Mouse (Mus musculus) fat pad, adult 2 months (tissue): Measurements from ENCODE around the gene Cldn14.

ENCODE experiments used
- DNase-seq: peaks from one replicate; pipeline ENCODE4 v3.0.0-alpha.2; 2011; ENCODE audit warnings: low read depth, low spot score; ENCODE audit errors: extremely low read depth

The Cldn14 gene

GRCm38 (mm10) chr16:93913881-93914576 is 94.6 kb downstream of the Cldn14 start:
- peak; percentile 78 for DNase-seq

- no peak for DNase-seq
Observed at GRCm38 (mm10) chr16:93912808-93913207, 95.8 kb downstream of the Cldn14 start.

DNA sequence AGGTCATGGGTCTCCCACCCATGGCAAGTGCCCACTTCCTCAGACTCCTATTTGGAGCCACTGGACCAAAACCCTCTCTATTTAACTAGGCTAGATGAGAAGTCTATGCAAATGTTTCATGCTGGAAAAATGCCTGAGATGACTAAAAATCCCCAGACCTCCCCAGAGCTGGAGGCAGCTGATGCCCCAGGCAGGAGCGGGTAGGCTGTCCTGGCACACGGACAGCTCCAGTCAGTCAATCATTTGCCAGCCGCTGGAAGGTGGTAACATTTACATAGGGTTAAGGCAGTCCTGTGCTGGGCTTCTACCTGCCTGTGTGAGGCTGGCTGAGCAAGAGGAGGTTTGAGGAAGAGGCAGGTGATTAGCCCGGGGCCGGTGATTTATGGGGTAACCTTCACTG is 96.5 kb downstream of the Cldn14 start:
- DNase-seq: no peak

DNA sequence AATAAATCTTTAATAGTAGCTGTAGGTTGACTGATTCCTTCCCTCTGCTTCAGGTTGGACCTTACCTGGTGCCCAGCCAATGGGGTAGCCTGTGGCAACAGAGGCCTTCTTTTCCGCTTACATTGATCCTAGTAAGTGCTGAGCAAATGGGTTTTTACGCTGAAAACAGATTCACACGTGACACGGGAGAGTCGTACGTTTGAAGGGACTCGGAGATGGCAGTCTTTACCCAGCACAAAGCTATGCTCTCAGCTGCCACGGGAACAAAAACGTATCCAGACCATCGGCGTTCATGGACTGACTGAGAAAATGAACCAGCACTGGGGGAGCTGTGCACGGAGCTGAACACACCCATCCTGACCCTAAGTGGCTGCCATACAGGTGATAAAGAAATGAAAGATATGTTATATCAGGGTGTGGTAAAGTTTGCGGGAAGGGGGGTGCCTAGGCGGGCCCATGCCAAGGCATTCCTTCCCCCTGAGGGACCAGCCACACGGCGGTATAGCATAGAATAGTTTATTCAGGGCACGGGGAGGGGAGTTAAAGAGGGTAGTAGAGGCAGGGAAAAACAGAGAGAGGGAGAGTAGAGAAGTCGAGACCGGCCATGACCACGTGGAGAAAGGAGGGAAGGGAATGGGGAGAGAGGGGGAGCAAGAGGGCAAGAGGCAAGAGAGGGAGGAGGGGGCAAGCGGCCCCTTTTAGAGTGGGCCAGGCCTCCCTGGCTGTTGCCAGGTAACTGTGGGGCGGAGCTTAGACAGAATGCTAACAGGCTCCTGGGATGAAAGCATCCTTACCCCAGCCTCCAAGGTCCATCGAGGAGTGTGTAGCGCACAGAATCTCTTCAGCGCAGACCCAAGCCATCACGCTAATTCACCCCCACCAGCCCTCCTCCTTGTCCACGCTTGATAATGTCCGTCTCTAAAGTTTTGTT is 97.6 kb downstream of the Cldn14 start:
- no peak for DNase-seq

DNA sequence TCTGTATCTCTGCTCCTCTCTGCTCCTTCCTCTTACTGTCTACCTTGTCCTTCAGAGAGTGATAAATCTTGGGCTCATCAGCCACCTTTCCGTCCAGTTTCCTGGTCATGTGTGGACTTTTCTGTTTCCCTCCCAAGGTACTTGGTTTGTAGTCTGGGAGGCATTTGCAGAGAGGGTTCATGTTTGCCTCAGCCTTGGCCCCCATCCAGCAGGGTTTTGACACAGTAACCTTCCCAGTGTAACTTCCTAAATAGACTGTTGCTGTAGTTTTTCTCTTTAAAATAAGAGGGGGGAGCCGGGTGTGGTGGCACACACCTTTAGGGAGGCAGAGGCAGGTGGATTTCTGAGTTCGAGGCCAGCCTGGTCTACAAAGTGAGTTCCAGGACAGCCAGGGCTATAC is 98.7 kb downstream of the Cldn14 start:
- DNase-seq: no peak

DNA sequence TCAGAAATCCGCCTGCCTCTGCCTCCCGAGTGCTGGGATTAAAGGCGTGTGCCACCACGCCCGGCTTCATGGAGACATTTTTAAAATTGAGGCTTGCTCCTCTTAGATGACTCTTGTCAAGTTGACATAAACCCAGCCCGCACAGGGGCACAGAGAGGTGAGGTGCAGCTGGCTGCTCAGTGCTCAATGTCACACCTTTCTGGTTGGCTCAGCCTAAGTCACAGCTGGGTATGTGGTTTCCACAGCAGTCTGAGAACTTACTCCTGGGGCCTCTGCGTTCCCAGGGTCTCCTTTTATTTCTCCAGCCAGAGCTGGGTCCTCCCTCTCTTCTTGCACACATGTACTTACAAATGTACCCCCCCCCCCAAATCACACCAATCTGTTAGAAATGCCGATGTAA is 100.4 kb downstream of the Cldn14 start:
- DNase-seq: no peak

- DNase-seq: no peak
Observed at GRCm38 (mm10) chr16:93907761-93908160, 100.9 kb downstream of the Cldn14 start.

GRCm38 (mm10) chr16:93906156-93907014 is 102.3 kb downstream of the Cldn14 start:
- no peak for DNase-seq

DNA sequence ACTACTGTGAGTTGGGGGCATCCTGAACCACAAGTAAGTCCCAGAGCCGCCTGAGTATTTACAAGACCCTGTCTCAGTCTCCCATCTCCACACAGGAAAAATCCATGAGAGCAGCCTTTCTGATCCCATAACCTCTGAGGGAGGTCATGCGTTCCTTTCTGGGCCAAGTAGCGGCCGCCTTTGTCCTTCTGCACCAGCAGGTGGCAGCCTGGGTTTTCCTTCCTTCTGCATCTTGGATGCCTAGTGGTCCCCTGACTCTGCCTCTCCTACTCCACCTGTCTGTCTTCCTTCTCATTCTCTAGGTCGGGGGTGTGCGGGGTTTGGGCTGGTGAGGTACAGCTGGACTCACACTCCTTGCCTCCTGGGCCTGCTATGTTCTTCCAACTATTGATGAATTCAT is 105.6 kb downstream of the Cldn14 start:
- DNase-seq: no peak

DNA sequence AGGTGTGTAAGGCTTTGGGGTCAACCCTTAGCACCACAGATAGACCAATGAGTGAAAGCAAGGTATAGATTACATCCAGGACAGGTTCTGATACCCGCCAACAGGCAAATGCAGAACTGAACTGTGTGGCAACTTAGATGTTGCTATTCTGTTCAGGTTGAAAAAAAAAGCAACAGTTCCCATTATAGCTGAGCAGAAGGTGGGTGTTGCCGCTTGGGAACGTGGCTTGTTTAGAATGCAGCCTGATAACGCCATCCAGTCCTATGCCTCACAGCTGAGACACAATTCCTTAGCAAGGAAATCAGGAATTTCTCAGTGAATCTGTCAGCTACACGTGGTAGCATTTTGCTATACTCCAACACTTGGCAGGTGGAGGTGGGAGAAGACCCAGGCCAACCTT is 115.4 kb downstream of the Cldn14 start:
- no peak for DNase-seq

DNA sequence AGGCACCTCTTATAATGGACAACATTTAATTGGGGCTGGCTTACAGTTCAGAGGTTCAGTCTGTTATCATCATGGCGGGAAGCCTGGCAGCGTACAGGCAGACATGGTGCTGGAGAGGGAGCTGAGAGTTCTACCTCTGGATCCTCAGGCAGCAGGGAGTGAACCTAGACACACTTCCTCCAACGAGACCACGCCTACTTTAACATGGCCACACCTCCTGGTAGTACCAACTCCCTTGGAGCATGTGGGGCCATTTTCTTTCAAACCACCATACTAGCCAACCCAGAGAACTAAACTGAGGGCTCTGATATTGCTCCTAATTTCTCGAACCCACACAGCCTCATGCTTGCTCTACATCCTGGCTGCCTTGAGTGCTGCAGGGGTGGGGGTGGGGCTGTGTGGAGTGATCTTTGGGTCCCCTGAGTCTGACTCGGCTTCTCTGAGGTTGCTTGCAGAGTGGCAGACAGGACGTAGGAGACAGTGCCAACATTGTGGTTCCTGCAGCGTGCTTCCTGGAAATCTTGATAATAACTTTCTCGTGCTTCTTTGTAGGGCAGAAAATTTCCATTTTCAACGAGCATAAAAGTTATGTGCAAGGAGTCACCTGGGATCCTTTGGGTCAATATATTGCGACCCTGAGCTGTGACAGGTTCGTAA is 117.6 kb downstream of the Cldn14 start:
- no peak for DNase-seq

DNA sequence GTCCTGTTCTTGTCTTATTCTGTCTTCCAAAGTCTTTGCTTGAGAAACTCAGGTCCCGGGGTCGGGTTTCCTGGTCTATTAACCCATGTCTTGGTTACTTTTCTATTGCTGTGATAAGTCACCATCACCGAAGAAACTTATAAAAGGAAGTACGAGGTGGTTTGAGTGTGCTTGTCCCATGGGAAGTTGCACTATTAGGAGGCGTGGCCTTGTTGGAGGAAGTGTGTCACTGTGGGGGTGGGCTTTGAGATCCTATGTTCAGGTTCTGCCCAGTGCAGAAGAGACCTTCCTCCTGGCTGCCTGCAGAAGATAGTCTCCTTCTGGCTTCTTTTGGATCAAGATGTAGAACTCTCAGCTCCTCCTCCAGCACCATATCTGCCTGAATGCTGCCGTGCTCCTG is 120.2 kb downstream of the Cldn14 start:
- DNase-seq: no peak

GRCm38 (mm10) chr16:93884722-93885113 is 123.9 kb downstream of the Cldn14 start:
- no peak for DNase-seq

DNA sequence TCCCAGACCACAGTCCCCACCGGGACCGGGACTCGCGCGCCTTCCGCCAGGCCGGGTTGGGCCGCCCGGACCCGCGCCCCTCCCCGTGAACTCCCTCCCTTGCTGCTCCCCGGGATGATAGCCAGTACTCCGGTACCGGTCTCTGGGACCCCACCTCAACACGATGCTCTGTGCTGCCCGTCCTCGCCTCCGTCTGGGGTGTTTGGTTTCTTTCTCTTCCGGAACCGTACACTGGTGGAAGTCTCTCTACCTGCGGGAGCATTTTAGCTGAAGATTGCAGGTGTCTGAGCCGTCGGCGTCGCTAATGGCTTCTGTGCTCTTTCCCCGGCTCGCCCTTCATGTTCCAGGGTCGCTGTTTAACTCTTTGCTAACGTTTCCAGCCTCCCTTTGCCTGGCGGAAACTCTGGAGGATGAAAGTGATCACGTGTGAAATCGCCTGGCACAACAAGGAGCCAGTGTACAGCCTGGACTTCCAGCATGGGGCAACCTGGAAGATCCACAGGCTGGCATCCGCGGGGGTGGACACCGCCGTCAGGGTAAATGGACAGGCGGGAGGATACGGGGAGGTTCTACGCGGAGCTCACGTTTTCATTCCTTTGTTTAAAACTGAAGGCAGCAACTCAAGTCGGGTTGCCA is 124.4 kb downstream of the Cldn14 start:
- peak; percentile 5 for DNase-seq

DNA sequence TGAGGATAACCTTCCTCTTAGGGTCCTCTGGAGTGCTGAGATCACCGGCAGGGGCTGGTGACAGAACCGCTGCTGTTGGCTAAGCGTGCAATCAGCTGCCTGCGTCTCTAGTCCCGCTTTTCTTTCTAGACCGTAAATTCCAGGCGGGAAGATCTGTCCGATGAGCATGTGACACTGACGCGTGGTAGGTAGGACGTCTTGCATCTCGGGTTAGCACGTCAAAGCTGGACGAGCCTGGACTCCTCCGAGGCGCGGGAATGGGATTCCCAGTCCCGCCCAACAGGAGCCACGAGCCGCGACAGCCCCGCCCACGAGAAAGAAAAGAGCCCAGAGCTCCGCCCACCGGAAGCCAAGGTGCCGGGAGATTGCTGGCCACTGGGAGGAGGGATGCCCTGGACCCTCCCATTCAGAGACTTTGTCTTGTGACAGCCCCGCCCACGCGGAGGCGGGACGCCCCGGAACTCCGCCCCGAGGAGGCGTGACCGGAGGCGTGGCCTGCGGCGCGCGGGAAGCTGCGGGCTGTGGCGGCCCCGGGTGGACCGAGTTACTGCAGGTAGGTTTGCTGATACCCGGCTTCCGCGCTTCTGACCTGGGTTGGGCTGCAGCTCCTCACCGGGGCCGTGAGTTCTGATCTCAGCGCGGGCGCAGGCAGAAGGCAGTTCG is 125.1 kb downstream of the Cldn14 start, which contains the start of gene Chaf1b:
Gene Chaf1b, plus strand, starts transcription at position 479 of the 663 bp plus-strand sequence.
- DNase-seq: peak; percentile 66

- DNase-seq: no peak
Observed at GRCm38 (mm10) chr16:93877612-93878380, 130.8 kb downstream of the Cldn14 start.

DNA sequence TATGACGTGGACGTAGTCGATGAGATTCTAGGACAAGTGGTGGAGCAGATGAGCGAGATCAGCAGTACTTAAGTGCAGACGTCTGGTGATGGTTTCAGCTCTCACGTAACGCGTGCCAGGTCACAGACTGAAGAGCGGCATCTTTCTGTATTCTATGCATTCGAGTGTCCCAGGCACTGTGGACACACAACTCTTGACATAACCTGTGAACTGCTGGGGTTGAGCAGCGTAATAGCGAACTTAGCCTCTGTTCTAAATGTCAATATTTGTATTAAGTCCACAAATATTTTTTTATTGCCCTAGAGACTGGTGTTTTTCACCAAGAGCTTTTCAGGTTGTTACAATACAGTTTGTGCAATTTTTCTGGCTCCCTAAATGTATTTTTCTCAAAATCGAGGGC is 133.8 kb downstream of the Cldn14 start:
- no peak for DNase-seq
